Mouse (Mus musculus) embryonic facial prominence, embryonic 13.5 days (tissue): ENCODE data around the gene Bmp7. TPM values are rescaled to one million over a fixed set of nuclear protein-coding genes. Genes with fewer than 3 reads are reported as not detected.

Experiments
- ATAC-seq: fragments of 200-750 bp; cut with Nextera tagmentation; 2 replicates; pipeline ENCODE4 v1.8.0; 2017; ENCODE audit warnings: low read depth; ENCODE audit not compliant: insufficient number of reproducible peaks, insufficient read depth, low FRiP score, low TSS enrichment
- H3K27ac ChIP-seq: fragments of 300-500 bp; sonication (generic); 2 replicates; pipeline ENCODE4 v1.5.1; 2015; ENCODE audit warnings: moderate library complexity, mild to moderate bottlenecking, inconsistent platforms
- H3K27me3 ChIP-seq: fragments of 300-500 bp; sonication (generic); 2 replicates; pipeline ENCODE4 v1.6.1; 2015; ENCODE audit warnings: mild to moderate bottlenecking, inconsistent platforms
- H3K36me3 ChIP-seq: fragments of 300-500 bp; sonication (generic); 2 replicates; pipeline ENCODE4 v1.6.1; 2015; ENCODE audit warnings: mild to moderate bottlenecking, inconsistent platforms
- H3K4me1 ChIP-seq: fragments of 300-500 bp; sonication (generic); 2 replicates; pipeline ENCODE4 v1.6.1; 2015; ENCODE audit warnings: inconsistent platforms
- H3K4me2 ChIP-seq: fragments of 300-500 bp; sonication (generic); 2 replicates; pipeline ENCODE4 v1.6.1; 2015; ENCODE audit warnings: moderate library complexity, mild to moderate bottlenecking, inconsistent platforms
- H3K4me3 ChIP-seq: fragments of 300-500 bp; sonication (generic); 2 replicates; pipeline ENCODE4 v1.5.1; 2015; ENCODE audit warnings: mild to moderate bottlenecking, inconsistent platforms
- H3K9ac ChIP-seq: fragments of 300-500 bp; sonication (generic); 2 replicates; pipeline ENCODE4 v1.6.1; 2015; ENCODE audit warnings: mild to moderate bottlenecking, inconsistent platforms
- H3K9me3 ChIP-seq: fragments of 300-500 bp; sonication (generic); 2 replicates; pipeline ENCODE4 v1.6.1; 2016; ENCODE audit warnings: inconsistent platforms
- WGBS: fragments of 180-500 bp; shearing (Covaris S2); methylation state at CpG from one replicate; pipeline ENCODE4 v1.1.7; 2015; ENCODE audit warnings: mixed read lengths; 5-methylcytosine and 5-hydroxymethylcytosine counted together
- polyA plus RNA-seq: library from polyadenylated mRNA; unstranded; fragments of >200 nt; fragmentation: Nextera tagmentation; extraction: Ambion mirVana; gene quantifications from 2 replicates; pipeline ENCODE4 v1.2.1, GENCODE M21; 2015

The Bmp7 gene
- polyA plus RNA-seq, 1 experiment from 2014 or later: 43.6 TPM

DNA sequence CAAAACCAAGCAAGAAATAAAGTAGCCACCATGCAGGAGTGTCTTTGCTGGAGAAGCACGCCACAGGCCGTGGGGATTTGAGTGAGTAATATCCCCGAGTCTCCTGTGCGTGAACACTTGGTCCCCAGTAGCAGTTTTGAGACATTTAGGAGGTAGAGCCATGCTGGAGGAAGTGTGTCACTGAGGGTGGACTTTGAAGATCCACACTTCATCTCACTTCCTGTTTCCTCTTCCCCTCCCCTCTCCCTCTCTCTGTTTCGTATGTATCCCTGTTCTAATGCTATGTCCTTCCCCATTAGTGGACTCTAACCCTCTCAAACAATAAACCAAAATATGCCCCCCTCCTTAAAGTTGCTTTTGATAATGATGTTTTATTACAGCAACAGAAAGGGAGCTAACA lies 26.4 kb upstream of the Bmp7 start:
- Histone ChIP-seq H3K27ac (no peak overlapping the region), H3K4me1 (peaks cover 8% of the 10 kb centered on the region), H3K4me2 (no peak overlapping the region), H3K9me3 (no peaks in the 10 kb centered on the region), H3K4me3 (no peak overlapping the region), H3K36me3 (no peaks in the 10 kb centered on the region), H3K9ac (no peak overlapping the region), H3K27me3 (no peaks in the 10 kb centered on the region)
- WGBS: 81% methylated on average over 5 of the region's 5 CpGs
- ATAC-seq: no peak

DNA sequence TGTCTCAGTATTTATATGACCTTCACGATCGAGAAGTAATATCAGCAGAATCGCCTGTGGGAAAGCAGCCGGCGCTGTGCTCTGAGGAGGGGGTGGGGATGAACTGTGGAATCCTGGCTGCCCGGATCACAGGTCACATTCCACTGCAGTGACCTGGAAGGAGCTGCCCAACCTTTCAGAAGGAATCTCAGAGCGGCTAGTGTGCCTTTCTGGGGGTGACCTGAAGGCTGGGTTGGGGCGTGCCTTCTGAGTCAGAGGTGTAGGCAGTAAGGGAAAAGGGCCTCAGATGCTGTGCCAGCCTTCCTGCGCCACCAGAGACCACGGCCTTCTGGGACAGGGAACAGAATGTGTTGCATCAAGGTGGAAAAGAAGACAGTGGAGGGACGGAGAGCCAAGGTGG lies 25.1 kb upstream of the Bmp7 start:
- WGBS: 25% methylated on average over 11 of the region's 11 CpGs
- no peak overlapping the region for H3K27ac ChIP-seq
- peaks cover 8% of the 10 kb centered on the region for H3K4me1 ChIP-seq
- no peaks in the 10 kb centered on the region for H3K27me3 ChIP-seq
- ATAC-seq: no peak
- H3K4me2 ChIP-seq: no peak overlapping the region
- H3K4me3 ChIP-seq: no peak overlapping the region
- 0 out of 2 replicates have a peak overlapping the region, but pooled peaks have one; percentile 27 for H3K9ac ChIP-seq
- H3K9me3 ChIP-seq: peaks cover 3% of the 10 kb centered on the region; the same call in 1 of the 2 replicates
- no peaks in the 10 kb centered on the region for H3K36me3 ChIP-seq

DNA sequence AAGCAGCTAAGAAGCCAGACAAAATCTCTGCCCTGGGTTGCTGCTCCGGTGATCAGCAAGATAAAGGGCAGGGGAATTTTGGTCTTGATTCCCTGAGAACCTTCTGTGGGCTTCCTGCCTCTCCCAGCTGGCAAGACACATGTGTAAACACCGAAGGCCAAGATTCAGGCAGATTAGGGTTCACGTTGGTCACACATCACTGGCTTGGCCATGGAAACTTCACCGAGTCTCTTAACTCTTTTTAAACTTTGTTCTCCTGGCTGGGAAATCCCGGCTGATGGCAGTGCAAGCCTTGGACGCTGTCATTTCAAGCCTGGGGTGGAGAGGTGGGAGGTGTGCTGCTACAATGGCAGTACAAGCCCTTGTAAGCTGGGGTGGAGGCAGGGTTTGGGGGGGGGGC lies 21.1 kb upstream of the Bmp7 start:
- 53% methylated on average over 6 of the region's 6 CpGs for WGBS
- no peak for ATAC-seq

DNA sequence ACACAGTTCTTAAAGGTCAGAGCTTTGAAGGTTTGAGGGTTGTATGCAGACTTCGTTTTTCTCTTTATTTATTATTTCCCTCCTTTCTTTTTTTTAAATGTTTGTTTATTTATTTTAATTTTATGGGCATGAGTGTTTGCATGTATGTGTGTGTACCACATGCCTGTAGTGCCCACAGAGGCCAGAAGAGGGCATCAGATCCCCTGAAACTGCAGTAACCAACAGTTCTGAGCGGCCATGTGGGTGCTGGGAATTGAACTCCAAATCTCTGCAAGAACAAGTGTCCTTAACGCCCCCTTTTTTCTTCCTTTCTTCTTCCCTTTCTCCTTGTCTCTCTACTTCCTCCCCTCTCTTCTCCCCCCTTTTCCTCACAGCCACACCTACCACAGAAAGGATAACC lies 20.2 kb upstream of the Bmp7 start:
- no peak overlapping the region for H3K4me3 ChIP-seq
- no peak overlapping the region for H3K4me2 ChIP-seq
- no peaks in the 10 kb centered on the region for H3K27me3 ChIP-seq
- peaks cover 19% of the 10 kb centered on the region for H3K4me1 ChIP-seq
- no peak for ATAC-seq
- no peaks in the 10 kb centered on the region for H3K36me3 ChIP-seq
- no peak overlapping the region for H3K27ac ChIP-seq
- WGBS: 82% methylated on average over 3 of the region's 3 CpGs
- H3K9ac ChIP-seq: no peak overlapping the region
- peaks cover 14% of the 10 kb centered on the region for H3K9me3 ChIP-seq

More for the DNA sequence above, 21.1 kb upstream of the Bmp7 start:
- no peak overlapping the region for H3K27ac ChIP-seq
- H3K27me3 ChIP-seq: no peaks in the 10 kb centered on the region
- H3K4me2 ChIP-seq: no peak overlapping the region
- no peak overlapping the region for H3K9ac ChIP-seq
- H3K4me1 ChIP-seq: peaks cover 21% of the 10 kb centered on the region
- H3K9me3 ChIP-seq: peaks cover 12% of the 10 kb centered on the region
- no peak overlapping the region for H3K4me3 ChIP-seq
- no peaks in the 10 kb centered on the region for H3K36me3 ChIP-seq

DNA sequence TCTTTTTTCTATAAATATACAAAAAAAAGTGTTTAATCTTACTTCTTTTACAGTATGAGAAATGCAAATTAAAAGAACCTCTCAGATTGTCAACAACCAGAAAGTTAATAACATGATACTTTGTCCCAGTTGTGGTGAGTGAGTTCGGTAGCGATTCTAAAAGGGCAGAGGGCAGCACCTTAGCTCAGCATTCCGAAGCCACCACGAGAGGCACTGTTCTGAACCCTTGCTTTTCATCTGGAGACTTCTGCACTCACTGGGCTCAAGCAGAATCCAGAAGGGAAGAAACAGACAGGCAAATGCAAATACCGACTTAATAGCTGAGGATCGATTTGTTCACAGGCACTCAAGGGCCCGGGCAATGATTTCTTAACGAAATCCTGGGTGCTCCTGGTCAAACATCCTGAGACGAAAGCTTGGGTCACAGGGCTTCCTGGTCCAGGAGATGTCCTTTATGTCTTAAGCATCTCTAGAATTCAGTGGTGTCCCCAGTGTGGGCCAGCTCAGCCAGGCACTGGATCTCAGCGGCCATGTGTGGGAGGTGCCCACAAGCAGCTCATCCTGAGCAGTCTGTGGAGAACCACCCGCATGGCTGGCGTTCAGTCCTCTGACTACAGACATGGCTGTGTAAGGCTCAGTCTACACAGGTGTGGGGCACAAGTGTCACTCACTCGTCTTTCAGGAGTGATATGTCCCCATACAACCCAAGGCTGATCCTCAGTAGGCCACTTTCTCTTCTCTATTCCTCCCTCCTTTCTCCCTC lies 19.1 kb upstream of the Bmp7 start:
- no peak overlapping the region for H3K4me3 ChIP-seq
- no peak overlapping the region for H3K4me2 ChIP-seq
- no peak overlapping the region for H3K9ac ChIP-seq
- no peaks in the 10 kb centered on the region for H3K27me3 ChIP-seq
- H3K4me1 ChIP-seq: peaks cover 24% of the 10 kb centered on the region
- WGBS: 44% methylated on average over 13 of the region's 13 CpGs
- H3K36me3 ChIP-seq: no peaks in the 10 kb centered on the region
- H3K9me3 ChIP-seq: peaks cover 14% of the 10 kb centered on the region
- H3K27ac ChIP-seq: no peak overlapping the region
- no peak for ATAC-seq

DNA sequence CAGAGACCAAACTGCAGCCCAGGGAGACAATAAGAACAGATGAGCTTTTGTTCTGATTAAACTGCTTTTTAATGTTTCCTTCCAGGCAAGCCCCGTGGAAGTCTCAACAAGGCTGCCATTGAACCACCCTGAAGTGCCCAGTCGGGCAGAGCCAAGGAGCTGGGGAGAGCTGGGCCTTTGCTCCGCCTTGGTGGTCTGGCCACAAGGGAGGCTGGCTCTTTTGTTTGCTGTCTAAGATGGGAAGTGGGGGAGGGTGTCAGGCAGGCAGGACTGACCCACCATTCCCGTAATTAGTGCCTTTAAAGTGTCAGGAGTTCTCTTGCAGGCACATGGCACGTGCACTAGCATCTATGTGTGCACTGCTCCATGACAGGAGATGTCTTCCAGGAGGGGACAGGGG lies 18.5 kb upstream of the Bmp7 start:
- Histone ChIP-seq H3K9ac (no peak overlapping the region), H3K27ac (no peak overlapping the region), H3K27me3 (no peaks in the 10 kb centered on the region), H3K4me2 (no peak overlapping the region), H3K4me1 (peaks cover 22% of the 10 kb centered on the region), H3K9me3 (peaks cover 14% of the 10 kb centered on the region), H3K36me3 (no peaks in the 10 kb centered on the region), H3K4me3 (no peak overlapping the region)
- no peak for ATAC-seq
- WGBS: 20% methylated on average over 5 of the region's 5 CpGs

DNA sequence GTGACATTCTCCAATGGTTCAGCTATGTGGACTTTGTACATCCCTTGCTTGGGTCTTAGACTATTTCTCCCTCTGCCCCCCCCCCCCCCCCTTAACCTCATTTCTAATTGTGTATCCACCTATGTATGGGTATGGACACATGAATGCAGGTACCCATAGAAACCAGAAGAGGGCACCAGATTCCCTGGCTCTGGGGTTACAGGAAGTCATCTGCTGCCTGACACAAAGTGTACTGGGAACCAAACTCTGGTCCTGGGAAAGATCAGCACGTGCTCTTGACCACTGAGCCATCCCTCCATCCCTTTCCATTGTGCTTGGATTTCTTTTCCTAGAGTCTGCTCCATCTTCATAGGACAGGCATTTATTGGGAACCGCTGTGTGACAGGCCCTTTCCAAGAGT lies 11.9 kb upstream of the Bmp7 start:
- H3K4me2 ChIP-seq: no peak overlapping the region
- peaks cover 24% of the 10 kb centered on the region for H3K4me1 ChIP-seq
- H3K36me3 ChIP-seq: no peaks in the 10 kb centered on the region
- no peak for ATAC-seq
- no peak overlapping the region for H3K27ac ChIP-seq
- 86% methylated on average over 2 of the region's 2 CpGs for WGBS
- no peaks in the 10 kb centered on the region for H3K27me3 ChIP-seq
- H3K9me3 ChIP-seq: peaks cover 10% of the 10 kb centered on the region
- H3K9ac ChIP-seq: no peak overlapping the region
- H3K4me3 ChIP-seq: no peak overlapping the region

DNA sequence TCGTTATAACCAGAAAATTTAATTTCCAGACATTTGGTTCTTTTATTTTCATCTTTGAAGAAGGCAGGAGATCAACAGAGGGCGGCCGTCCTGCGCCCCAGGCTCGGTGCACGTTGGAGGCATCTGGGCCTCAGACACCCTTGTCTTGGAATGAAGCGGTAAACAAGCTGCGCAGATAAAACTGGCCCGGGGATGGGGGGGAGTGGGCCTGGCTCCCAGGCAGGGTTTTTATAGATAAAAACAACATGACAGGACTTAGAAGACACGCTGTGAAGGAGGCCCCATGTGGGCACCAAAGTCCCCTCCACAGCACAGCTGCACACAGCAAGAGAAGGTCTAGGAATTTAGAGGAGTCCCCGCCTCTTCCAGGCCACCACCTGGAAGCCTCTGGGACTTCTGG lies 10.6 kb upstream of the Bmp7 start:
- H3K27ac ChIP-seq: peak overlapping the region; percentile 60

DNA sequence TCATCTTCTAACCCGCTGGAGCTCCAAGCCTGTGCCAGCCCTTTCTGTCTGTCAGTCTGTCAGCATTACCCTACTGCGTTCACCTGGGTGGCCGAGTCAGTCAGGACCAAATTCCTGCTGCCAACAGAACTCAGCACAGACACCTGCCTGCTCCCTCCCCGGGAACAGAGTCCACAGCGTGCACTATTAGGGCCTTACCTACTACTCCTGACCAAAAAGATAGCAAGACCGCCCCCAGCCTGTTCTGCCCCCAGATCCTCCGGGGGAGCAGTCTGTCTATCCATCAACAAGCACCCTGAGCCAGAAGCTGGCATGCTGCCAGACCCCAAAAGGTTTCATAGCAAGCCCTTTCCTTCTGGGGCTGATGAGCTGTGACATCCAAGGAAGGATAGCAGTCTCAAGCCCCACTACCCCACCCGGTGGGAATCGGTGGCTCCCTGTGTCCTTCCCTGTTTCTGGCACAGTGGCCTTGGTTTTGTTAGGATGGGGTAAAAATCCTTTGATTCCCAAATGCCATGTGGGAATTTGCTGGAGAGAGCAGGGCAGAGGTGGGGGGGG lies 10.1 kb upstream of the Bmp7 start:
- H3K4me1 ChIP-seq: peaks cover 24% of the 10 kb centered on the region
- WGBS: 34% methylated on average over 9 of the region's 9 CpGs
- H3K9ac ChIP-seq: 0 out of 2 replicates have a peak overlapping the region, but pooled peaks have one; percentile 32
- ATAC-seq: no peak
- no peaks in the 10 kb centered on the region for H3K27me3 ChIP-seq
- H3K4me2 ChIP-seq: peak overlapping the region; percentile 5; the same call in 1 of the 2 replicates
- H3K9me3 ChIP-seq: no peaks in the 10 kb centered on the region
- H3K27ac ChIP-seq: peak overlapping the region; percentile 60
- H3K4me3 ChIP-seq: no peak overlapping the region
- H3K36me3 ChIP-seq: no peaks in the 10 kb centered on the region

More for the DNA sequence above, 10.6 kb upstream of the Bmp7 start:
- 12% methylated on average over 11 of the region's 11 CpGs for WGBS
- no peaks in the 10 kb centered on the region for H3K27me3 ChIP-seq
- no peaks in the 10 kb centered on the region for H3K9me3 ChIP-seq
- peaks cover 24% of the 10 kb centered on the region for H3K4me1 ChIP-seq
- ATAC-seq: no peak
- peak overlapping the region; percentile 5; the same call in 1 of the 2 replicates for H3K4me2 ChIP-seq
- H3K4me3 ChIP-seq: no peak overlapping the region
- peak overlapping the region; percentile 40; the same call in 1 of the 2 replicates for H3K9ac ChIP-seq
- no peaks in the 10 kb centered on the region for H3K36me3 ChIP-seq

DNA sequence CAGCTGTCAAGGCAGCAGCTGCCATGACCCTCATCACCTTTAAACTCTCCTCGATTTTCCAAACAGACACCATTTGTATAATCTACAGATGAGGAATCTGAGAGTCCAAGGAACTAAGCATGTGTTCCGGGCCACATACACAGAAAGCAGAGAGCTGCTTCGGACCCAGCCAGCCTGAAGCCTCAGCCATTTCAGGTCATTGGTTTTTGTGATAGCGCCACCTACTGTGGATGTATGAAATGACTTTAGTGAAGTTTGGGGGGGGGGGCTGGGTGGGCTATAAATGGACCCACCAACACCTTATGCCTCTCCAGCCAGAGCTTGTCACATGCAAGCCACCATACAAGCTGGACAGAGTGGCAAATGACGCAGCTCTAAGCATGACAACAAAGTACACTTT lies 8.9 kb upstream of the Bmp7 start:
- H3K9me3 ChIP-seq: no peaks in the 10 kb centered on the region
- H3K27ac ChIP-seq: no peak overlapping the region
- no peak overlapping the region for H3K4me3 ChIP-seq
- H3K27me3 ChIP-seq: no peaks in the 10 kb centered on the region
- no peak overlapping the region for H3K4me2 ChIP-seq
- ATAC-seq: no peak
- no peaks in the 10 kb centered on the region for H3K36me3 ChIP-seq
- no peak overlapping the region for H3K9ac ChIP-seq
- 36% methylated on average over 5 of the region's 5 CpGs for WGBS
- peaks cover 16% of the 10 kb centered on the region for H3K4me1 ChIP-seq

DNA sequence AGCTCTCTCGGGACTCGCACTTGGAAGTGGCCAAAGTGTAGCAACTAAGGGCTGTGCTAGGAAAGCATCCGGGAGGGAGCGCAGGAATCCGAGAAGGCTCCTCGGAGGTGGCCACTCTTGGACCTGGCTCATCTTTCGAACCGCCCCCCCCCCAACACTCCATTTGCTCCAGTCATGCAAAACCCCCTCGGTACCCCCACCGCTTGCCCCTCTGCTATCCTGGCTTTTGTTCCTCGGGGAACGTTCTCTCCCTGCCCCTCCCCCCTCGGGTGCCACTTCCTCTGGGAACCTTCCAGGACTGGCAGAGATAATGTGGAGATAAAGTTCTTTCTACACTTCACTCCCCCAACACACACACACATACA lies 660 bp upstream of the Bmp7 start:
- Histone ChIP-seq H3K27me3 (peaks cover 35% of the 10 kb centered on the region), H3K27ac (0 out of 2 replicates have a peak overlapping the region, but pooled peaks have one; percentile 93), H3K4me2 (peak overlapping the region; percentile 91), H3K4me3 (peak overlapping the region; percentile 77), H3K9me3 (no peaks in the 10 kb centered on the region), H3K36me3 (no peaks in the 10 kb centered on the region), H3K9ac (peak overlapping the region; percentile 88), H3K4me1 (peaks cover 47% of the 10 kb centered on the region)
- ATAC-seq: no peak
- WGBS: 0% methylated on average over 13 of the region's 13 CpGs

DNA sequence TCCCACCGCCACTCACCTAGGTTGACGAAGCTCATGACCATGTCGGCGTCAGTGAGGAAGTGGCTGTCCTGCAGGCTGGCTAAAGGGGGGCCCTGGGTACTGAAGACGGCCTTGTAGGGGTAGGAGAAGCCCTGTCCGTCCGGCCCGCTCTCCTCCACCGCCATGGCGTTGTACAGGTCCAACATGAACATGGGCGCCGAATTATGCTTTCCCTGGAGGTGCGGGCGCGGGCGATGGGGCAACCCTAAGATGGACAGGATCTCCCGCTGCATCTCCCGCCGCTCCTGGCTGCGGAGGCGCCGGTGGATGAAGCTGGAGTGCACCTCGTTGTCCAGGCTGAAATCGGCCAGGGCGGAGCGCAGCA lies 500 bp downstream of the Bmp7 start:
- H3K27me3 ChIP-seq: peaks cover 35% of the 10 kb centered on the region
- H3K4me2 ChIP-seq: peak overlapping the region; percentile 91

More for the DNA sequence above, 500 bp downstream of the Bmp7 start:
- WGBS: under 1% methylated on average over 26 of the region's 26 CpGs
- peak overlapping the region; percentile 93 for H3K27ac ChIP-seq
- H3K9ac ChIP-seq: peak overlapping the region; percentile 88
- H3K36me3 ChIP-seq: no peaks in the 10 kb centered on the region
- H3K4me3 ChIP-seq: peak overlapping the region; percentile 77
- no peak for ATAC-seq
- H3K4me1 ChIP-seq: peaks cover 59% of the 10 kb centered on the region
- H3K9me3 ChIP-seq: no peaks in the 10 kb centered on the region
